Mouse (Mus musculus): ENCODE data around the gene Cplx2. TPM values are rescaled to one million over a fixed set of nuclear protein-coding genes. Genes with fewer than 3 reads are reported as not detected.

The Cplx2 gene
- polyA plus RNA-seq, 1 experiment: 9.0 TPM

DNA sequence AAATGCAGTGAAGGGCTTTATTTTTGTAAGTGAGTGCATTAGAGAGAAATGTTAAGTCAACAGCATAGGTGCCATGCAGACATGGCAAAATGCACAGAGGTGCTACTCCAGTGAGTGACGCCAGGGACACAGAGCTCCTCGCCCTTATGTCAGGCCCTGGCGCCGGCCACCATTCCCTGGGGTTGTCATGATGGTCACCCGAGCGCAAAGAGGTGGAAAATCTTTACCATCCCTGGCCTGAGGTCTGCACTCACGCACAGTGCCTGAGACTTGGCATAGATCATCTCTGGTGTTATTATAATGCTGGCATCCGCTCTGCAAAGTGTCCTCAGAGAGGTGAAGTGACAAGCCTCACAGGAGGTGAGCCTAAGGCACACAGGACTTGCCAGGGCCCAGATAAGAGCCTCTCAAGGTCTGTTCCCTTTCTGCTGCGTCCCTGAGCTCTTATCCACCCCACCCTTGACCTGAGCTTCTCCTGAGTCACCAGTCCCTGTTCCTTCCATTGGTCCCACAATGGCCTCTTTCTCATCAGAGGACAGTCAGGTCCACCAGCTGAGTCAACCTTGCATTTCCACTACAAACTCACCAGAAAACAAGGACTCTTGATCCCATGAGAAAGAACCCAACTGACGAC, 21.9 kb upstream of the Cplx2 start:
- Histone ChIP-seq H3K4me3 (ENCODE audit: insufficient read depth, poor library complexity, severe bottlenecking) (no peak overlapping the region), H3K27me3 (ENCODE audit: control insufficient read depth, insufficient read depth, insufficient read length) (no peaks in the 10 kb centered on the region), H3K79me2 (ENCODE audit: control insufficient read depth, insufficient read depth) (no peaks in the 10 kb centered on the region), H3K79me3 (ENCODE audit: low read depth) (no peaks in the 10 kb centered on the region), H3K36me3 (ENCODE audit: control insufficient read depth, insufficient read depth) (no peaks in the 10 kb centered on the region), H3ac (ENCODE audit: control insufficient read depth, insufficient read length, low read depth) (no peak overlapping the region)
- TF ChIP-seq CEBPB (IDR thresholded peaks at IDR 0.05; ENCODE audit: low read depth) (no peak), MYOD1 (IDR thresholded peaks at IDR 0.05; ENCODE audit: control insufficient read depth, insufficient read length, low read depth) (no peak), USF1 (IDR thresholded peaks at IDR 0.05; ENCODE audit: low read depth) (no peak), MAX (IDR thresholded peaks at IDR 0.05) (no peak), CTCF (IDR thresholded peaks at IDR 0.05; ENCODE audit: control insufficient read depth, insufficient read depth, insufficient read length) (no peak), MYOG (IDR thresholded peaks at IDR 0.05; ENCODE audit: control insufficient read depth, extremely low read depth, insufficient read length) (no peak), FOSL1 (IDR thresholded peaks at IDR 0.05; ENCODE audit: insufficient read depth, low read length, poor library complexity, severe bottlenecking) (no peak)

DNA sequence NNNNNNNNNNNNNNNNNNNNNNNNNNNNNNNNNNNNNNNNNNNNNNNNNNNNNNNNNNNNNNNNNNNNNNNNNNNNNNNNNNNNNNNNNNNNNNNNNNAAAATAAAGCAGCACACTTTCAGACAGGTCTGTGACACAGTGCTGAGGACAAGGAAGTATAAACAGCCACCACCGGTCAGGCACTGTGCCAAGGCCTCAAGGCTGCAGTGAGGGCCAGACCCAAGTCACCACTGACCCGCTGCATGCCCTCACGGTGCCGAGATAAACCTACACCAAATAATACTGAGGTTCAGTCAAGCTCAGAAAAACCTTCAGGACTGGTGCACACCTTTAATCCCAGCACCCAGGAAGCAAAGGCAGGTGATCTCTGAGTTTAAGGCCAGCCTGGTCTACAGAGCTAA, 13.7 kb upstream of the Cplx2 start:
- Histone ChIP-seq H3K79me2 (ENCODE audit: control insufficient read depth, insufficient read depth) (no peaks in the 10 kb centered on the region), H3K79me3 (ENCODE audit: low read depth) (no peaks in the 10 kb centered on the region), H3K36me3 (ENCODE audit: control insufficient read depth, insufficient read depth) (no peaks in the 10 kb centered on the region), H3K4me3 (ENCODE audit: insufficient read depth, poor library complexity, severe bottlenecking) (no peak overlapping the region), H3ac (ENCODE audit: control insufficient read depth, insufficient read length, low read depth) (no peak overlapping the region), H3K27me3 (ENCODE audit: control insufficient read depth, insufficient read depth, insufficient read length) (no peaks in the 10 kb centered on the region)
- TF ChIP-seq CEBPB (IDR thresholded peaks at IDR 0.05; ENCODE audit: low read depth) (no peak), MAX (IDR thresholded peaks at IDR 0.05) (no peak), CTCF (IDR thresholded peaks at IDR 0.05; ENCODE audit: control insufficient read depth, insufficient read depth, insufficient read length) (no peak), USF1 (IDR thresholded peaks at IDR 0.05; ENCODE audit: low read depth) (no peak), FOSL1 (IDR thresholded peaks at IDR 0.05; ENCODE audit: insufficient read depth, low read length, poor library complexity, severe bottlenecking) (no peak), MYOD1 (IDR thresholded peaks at IDR 0.05; ENCODE audit: control insufficient read depth, insufficient read length, low read depth) (no peak), MYOG (IDR thresholded peaks at IDR 0.05; ENCODE audit: control insufficient read depth, extremely low read depth, insufficient read length) (no peak)

DNA sequence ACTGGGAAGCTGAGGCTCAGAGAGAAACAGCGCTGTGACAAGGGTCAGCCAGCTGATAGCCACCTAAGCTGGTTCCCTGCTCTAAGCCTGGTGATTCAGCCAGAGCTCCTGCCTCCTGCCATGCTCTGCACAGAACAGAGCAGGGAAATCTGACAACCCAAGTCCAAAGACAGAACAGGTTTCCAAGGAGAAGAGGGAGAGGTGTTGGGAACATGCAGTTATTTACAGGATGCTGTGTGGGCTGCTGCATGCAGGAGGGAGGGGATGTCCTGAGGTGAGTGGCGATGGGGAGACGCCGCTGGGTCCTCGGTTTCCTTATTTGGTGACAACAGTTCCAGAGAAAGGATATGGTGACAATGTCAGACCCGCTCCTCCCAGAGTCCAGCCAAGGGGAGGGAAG, 12.0 kb upstream of the Cplx2 start:
- TF ChIP-seq MYOD1 (IDR thresholded peaks at IDR 0.05; ENCODE audit: control insufficient read depth, insufficient read length, low read depth): no peak
- TF ChIP-seq FOSL1 (IDR thresholded peaks at IDR 0.05; ENCODE audit: insufficient read depth, low read length, poor library complexity, severe bottlenecking): no peak
- no peak for TF ChIP-seq CTCF (IDR thresholded peaks at IDR 0.05; ENCODE audit: control insufficient read depth, insufficient read depth, insufficient read length)
- no peak for TF ChIP-seq MYOG (IDR thresholded peaks at IDR 0.05; ENCODE audit: control insufficient read depth, extremely low read depth, insufficient read length)
- TF ChIP-seq USF1 (IDR thresholded peaks at IDR 0.05; ENCODE audit: low read depth): no peak
- no peak for TF ChIP-seq MAX (IDR thresholded peaks at IDR 0.05)
- no peak for TF ChIP-seq CEBPB (IDR thresholded peaks at IDR 0.05; ENCODE audit: low read depth)
- Histone ChIP-seq H3K4me3 (ENCODE audit: insufficient read depth, poor library complexity, severe bottlenecking) (no peak overlapping the region), H3ac (ENCODE audit: control insufficient read depth, insufficient read length, low read depth) (no peak overlapping the region), H3K27me3 (ENCODE audit: control insufficient read depth, insufficient read depth, insufficient read length) (no peaks in the 10 kb centered on the region), H3K79me3 (ENCODE audit: low read depth) (no peaks in the 10 kb centered on the region), H3K79me2 (ENCODE audit: control insufficient read depth, insufficient read depth) (no peaks in the 10 kb centered on the region), H3K36me3 (ENCODE audit: control insufficient read depth, insufficient read depth) (no peaks in the 10 kb centered on the region)

DNA sequence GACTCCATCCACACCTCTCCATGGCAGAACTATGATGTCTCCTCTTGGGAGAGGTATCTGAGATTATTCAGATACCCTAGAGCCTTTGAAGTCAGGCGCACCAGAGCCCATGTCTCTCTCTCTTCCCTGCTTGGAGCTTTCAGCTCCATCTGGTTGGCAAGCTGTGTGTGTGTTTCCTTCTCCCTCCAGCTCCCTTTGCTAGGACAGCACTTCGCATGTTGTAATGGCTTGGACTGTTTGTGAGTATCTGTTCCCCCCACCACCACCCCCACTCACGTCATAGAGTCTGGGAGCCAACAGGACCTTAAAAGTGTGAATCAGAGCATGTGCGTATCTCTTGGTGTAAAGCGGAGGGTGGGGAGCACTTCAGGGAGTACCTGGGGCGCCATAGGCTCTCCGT, 6.5 kb upstream of the Cplx2 start:
- Histone ChIP-seq H3K36me3 (ENCODE audit: control insufficient read depth, insufficient read depth) (no peaks in the 10 kb centered on the region), H3ac (ENCODE audit: control insufficient read depth, insufficient read length, low read depth) (no peak overlapping the region), H3K79me2 (ENCODE audit: control insufficient read depth, insufficient read depth) (no peaks in the 10 kb centered on the region), H3K79me3 (ENCODE audit: low read depth) (no peaks in the 10 kb centered on the region), H3K4me3 (ENCODE audit: insufficient read depth, poor library complexity, severe bottlenecking) (no peak overlapping the region), H3K27me3 (ENCODE audit: control insufficient read depth, insufficient read depth, insufficient read length) (no peaks in the 10 kb centered on the region)
- TF ChIP-seq FOSL1 (IDR thresholded peaks at IDR 0.05; ENCODE audit: insufficient read depth, low read length, poor library complexity, severe bottlenecking) (no peak), CTCF (IDR thresholded peaks at IDR 0.05; ENCODE audit: control insufficient read depth, insufficient read depth, insufficient read length) (no peak), CEBPB (IDR thresholded peaks at IDR 0.05; ENCODE audit: low read depth) (no peak), MYOG (IDR thresholded peaks at IDR 0.05; ENCODE audit: control insufficient read depth, extremely low read depth, insufficient read length) (no peak), USF1 (IDR thresholded peaks at IDR 0.05; ENCODE audit: low read depth) (no peak), MAX (IDR thresholded peaks at IDR 0.05) (no peak), MYOD1 (IDR thresholded peaks at IDR 0.05; ENCODE audit: control insufficient read depth, insufficient read length, low read depth) (no peak)

DNA sequence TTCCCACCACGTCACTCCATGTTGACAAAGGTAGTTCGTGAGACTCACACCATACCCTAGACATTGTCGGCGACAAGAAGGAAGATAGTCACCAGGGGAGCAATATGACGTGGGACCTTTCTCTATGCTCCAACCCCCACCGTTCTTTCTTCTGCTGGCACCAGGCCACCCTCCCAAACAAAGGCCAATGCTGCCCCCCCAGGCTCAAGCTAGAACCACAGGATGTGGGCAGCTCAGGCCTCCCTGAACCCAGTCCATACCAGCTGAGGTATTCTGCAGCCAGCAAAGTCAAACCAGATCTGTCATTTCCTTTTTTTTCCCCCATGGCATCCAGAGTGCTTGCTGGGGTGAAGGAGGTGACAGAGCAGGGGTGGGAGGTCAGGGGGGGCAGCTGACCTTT, 3.4 kb upstream of the Cplx2 start:
- no peaks in the 10 kb centered on the region for H3K79me3 ChIP-seq (ENCODE audit: low read depth)
- H3ac ChIP-seq (ENCODE audit: control insufficient read depth, insufficient read length, low read depth): no peak overlapping the region
- no peak for TF ChIP-seq USF1 (IDR thresholded peaks at IDR 0.05; ENCODE audit: low read depth)
- no peak for TF ChIP-seq MYOG (IDR thresholded peaks at IDR 0.05; ENCODE audit: control insufficient read depth, extremely low read depth, insufficient read length)
- TF ChIP-seq FOSL1 (IDR thresholded peaks at IDR 0.05; ENCODE audit: insufficient read depth, low read length, poor library complexity, severe bottlenecking): no peak
- TF ChIP-seq CTCF (IDR thresholded peaks at IDR 0.05; ENCODE audit: control insufficient read depth, insufficient read depth, insufficient read length): no peak
- no peak for TF ChIP-seq MYOD1 (IDR thresholded peaks at IDR 0.05; ENCODE audit: control insufficient read depth, insufficient read length, low read depth)
- TF ChIP-seq CEBPB (IDR thresholded peaks at IDR 0.05; ENCODE audit: low read depth): no peak
- no peak for TF ChIP-seq MAX (IDR thresholded peaks at IDR 0.05)
- H3K36me3 ChIP-seq (ENCODE audit: control insufficient read depth, insufficient read depth): no peaks in the 10 kb centered on the region
- no peaks in the 10 kb centered on the region for H3K79me2 ChIP-seq (ENCODE audit: control insufficient read depth, insufficient read depth)
- H3K27me3 ChIP-seq (ENCODE audit: control insufficient read depth, insufficient read depth, insufficient read length): no peaks in the 10 kb centered on the region
- H3K4me3 ChIP-seq (ENCODE audit: insufficient read depth, poor library complexity, severe bottlenecking): no peak overlapping the region

Measured in C2C12 (cell line).